ENCODE assay signal across 26 mouse cellular contexts in the genomic region with DNA sequence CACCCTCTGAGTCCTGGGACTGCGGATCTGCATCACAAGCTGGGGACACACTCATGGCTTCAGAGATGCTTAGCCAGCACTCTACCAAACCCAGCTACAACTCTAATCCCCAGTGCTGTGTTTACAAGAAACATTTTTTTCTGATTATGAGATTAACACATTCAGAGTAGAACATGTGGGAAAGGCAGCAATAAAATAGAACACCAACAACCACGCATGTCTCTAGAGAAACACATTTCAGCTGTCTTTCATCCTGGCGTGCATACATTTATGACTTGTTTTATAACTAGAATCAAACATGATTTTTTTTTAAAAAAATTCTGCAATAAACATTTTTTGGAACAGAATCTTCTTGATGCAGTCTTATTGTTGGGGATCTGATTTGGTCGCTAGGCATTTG. TPM values are rescaled to one million over a fixed set of nuclear protein-coding genes. Genes with fewer than 3 reads are reported as not detected.
DNase-seq lines count a peak whose midpoint lies in the region; ATAC-seq lines count a peak whose summit lies in the region.
"Had no signal": no experiment of that assay in that cellular context is flagged by ENCODE, and none has a peak within 500 bp of the region (broad histone marks: within the 10 kb centered on the region; RNA-seq: fewer than 3 reads in every experiment).

No protein-coding gene starts in this region.

- no peaks in the 10 kb centered on the region for H3K27me3 ChIP-seq in limb, embryonic 12.5 days
- H3K27me3 ChIP-seq in limb, embryonic 10.5 days (ENCODE audit: low read depth, poor library complexity, severe bottlenecking) = no peaks in the 10 kb centered on the region
- H3K27me3 ChIP-seq: hindbrain, embryonic 15.5 days; Patski had no signal

- peak overlapping the region; percentile 8; the same call in 1 of the 2 replicates for H3K27ac ChIP-seq in limb, embryonic 12.5 days
- H3K27ac ChIP-seq in limb, embryonic 10.5 days = no peak overlapping the region
- H3K27ac ChIP-seq: forebrain, embryonic 10.5 days; gastrocnemius, adult 2 months; hindbrain, embryonic 12.5 days; hindbrain, embryonic 15.5 days had no signal

- no peaks in the 10 kb centered on the region for H3K36me3 ChIP-seq in limb, embryonic 12.5 days
- H3K36me3 ChIP-seq in limb, embryonic 10.5 days = no peaks in the 10 kb centered on the region
- H3K36me3 ChIP-seq: forebrain, embryonic 10.5 days; G1E; hindbrain, embryonic 12.5 days; hindbrain, embryonic 15.5 days had no signal

- no peak overlapping the region for H3K9ac ChIP-seq in limb, embryonic 12.5 days (replicated peaks)
- H3K9ac ChIP-seq: hindbrain, embryonic 12.5 days; hindbrain, embryonic 15.5 days had no signal

- H3K4me1 ChIP-seq in limb, embryonic 12.5 days (replicated peaks) = peaks cover 16% of the 10 kb centered on the region; the same call in 1 of the 2 replicates
- no peaks in the 10 kb centered on the region for H3K4me1 ChIP-seq in limb, embryonic 10.5 days
- H3K4me1 ChIP-seq: forebrain, embryonic 10.5 days; hindbrain, embryonic 12.5 days; hindbrain, embryonic 15.5 days had no signal

- H3K4me3 ChIP-seq in limb, embryonic 12.5 days (replicated peaks) = no peak overlapping the region
- H3K4me3 ChIP-seq in limb, embryonic 10.5 days = no peak overlapping the region
- H3K4me3 ChIP-seq: forebrain, embryonic 10.5 days; gastrocnemius, adult 2 months; hindbrain, embryonic 12.5 days; hindbrain, embryonic 15.5 days had no signal

- H3K4me2 ChIP-seq in limb, embryonic 12.5 days = no peak overlapping the region
- H3K4me2 ChIP-seq: heart, embryonic 11.5 days; hindbrain, embryonic 12.5 days; hindbrain, embryonic 15.5 days had no signal

- no peaks in the 10 kb centered on the region for H3K9me3 ChIP-seq in limb, embryonic 12.5 days
- no peaks in the 10 kb centered on the region for H3K9me3 ChIP-seq in limb, embryonic 10.5 days (replicated peaks)
- H3K9me3 ChIP-seq: G1E; hindbrain, embryonic 12.5 days; hindbrain, embryonic 15.5 days had no signal

- peak; percentile 49; the same call in 1 of the 2 replicates for ATAC-seq in frontal cortex, adult (ENCODE audit: low TSS enrichment)
- no peak for ATAC-seq in limb, embryonic 12.5 days (ENCODE audit: insufficient number of reproducible peaks, insufficient read depth, low FRiP score, low TSS enrichment, low read depth)
- ATAC-seq: forebrain, embryonic 14.5 days; Patski had no signal

- 78% methylated on average over 4 of the region's 4 CpGs for WGBS in limb, embryonic 12.5 days
- 90% methylated on average over 4 of the region's 4 CpGs for WGBS in limb, embryonic 10.5 days

- no peak for DNase-seq in frontal cortex, postnatal 36 days (ENCODE audit: low spot score in 2 of 2)
- DNase-seq in layer of hippocampus, adult 9-10 months (ENCODE audit: low spot score) = peak; percentile 24
- DNase-seq in layer of hippocampus, adult 11-12 months (ENCODE audit: low spot score) = no peak
- DNase-seq in limb, embryonic 10.5 days (ENCODE audit: low spot score) = no peak
- DNase-seq in telencephalon, adult 2 months (ENCODE audit: low read depth, low spot score) = peak; percentile 41
- DNase-seq: adrenal gland, postnatal 10 days; B cell, adult 2 months; cerebellum, adult 18-20 months; cerebellum, adult 9-10 months; cerebellum, postnatal 14 days; gastrocnemius, adult 2 months; gastrocnemius, postnatal 14 days; heart, adult 11 months had no signal

RNA-seq across cellular contexts. Expression of a gene that starts 1.1 kb away (rescaled TPM):
- 0.56 and 0.60 TPM in 2 replicates for polyA plus RNA-seq in limb, embryonic 12.5 days (2016; fragmentation: Nextera tagmentation; extraction: Ambion mirVana)
- 0.10 and 0.21 TPM in 2 replicates for polyA plus RNA-seq in limb, embryonic 10.5 days (2016; fragmentation: Nextera tagmentation; extraction: Ambion mirVana)
- polyA plus RNA-seq: brain, embryonic 14.5 days; embryonic facial prominence, embryonic 11.5 days; G1E; heart, embryonic 14.5 days; heart, postnatal 0 days; hindbrain, embryonic 12.5 days; hindbrain, embryonic 15.5 days; Patski had no signal

RNA-seq across cellular contexts. Expression of a gene that starts 26.7 kb away (rescaled TPM):
- polyA plus RNA-seq in limb, embryonic 12.5 days (2016; fragmentation: Nextera tagmentation; extraction: Ambion mirVana) = 37.3 and 38.6 TPM in 2 replicates
- 34.3 and 41.5 TPM in 2 replicates for polyA plus RNA-seq in limb, embryonic 10.5 days (2016; fragmentation: Nextera tagmentation; extraction: Ambion mirVana)
- polyA plus RNA-seq: G1E had no signal

RNA-seq across cellular contexts. Expression of a gene that starts 33.5 kb away (rescaled TPM):
- 1.0 and 1.3 TPM in 2 replicates for polyA plus RNA-seq in limb, embryonic 12.5 days (2016; fragmentation: Nextera tagmentation; extraction: Ambion mirVana)
- polyA plus RNA-seq in limb, embryonic 10.5 days (2016; fragmentation: Nextera tagmentation; extraction: Ambion mirVana) = 1.0 and 1.6 TPM in 2 replicates
- polyA plus RNA-seq: G1E had no signal

RNA-seq across cellular contexts. Expression of a gene that starts 50.1 kb away (rescaled TPM):
- 2.8 and 3.0 TPM in 2 replicates for polyA plus RNA-seq in limb, embryonic 12.5 days (2016; fragmentation: Nextera tagmentation; extraction: Ambion mirVana)
- polyA plus RNA-seq in limb, embryonic 10.5 days (2016; fragmentation: Nextera tagmentation; extraction: Ambion mirVana) = 0.84 and 1.6 TPM in 2 replicates
- polyA plus RNA-seq: G1E had no signal

RNA-seq across cellular contexts. Expression of a gene that starts 55.3 kb away (rescaled TPM):
- 2.0 and 2.8 TPM in 2 replicates for polyA plus RNA-seq in limb, embryonic 12.5 days (2016; fragmentation: Nextera tagmentation; extraction: Ambion mirVana)
- 1.0 and 1.8 TPM in 2 replicates for polyA plus RNA-seq in limb, embryonic 10.5 days (2016; fragmentation: Nextera tagmentation; extraction: Ambion mirVana)

Comparison
In these comparisons a context has a peak if more than half of its experiments do, and no peak if none do; other contexts are left out.
1. DNase-seq: peak in layer of hippocampus, adult 9-10 months (single experiment) and telencephalon, adult 2 months (single experiment); none in frontal cortex, postnatal 36 days (0 of 2), layer of hippocampus, adult 11-12 months (single experiment) and limb, embryonic 10.5 days (single experiment).